Mouse (Mus musculus): ENCODE data around the gene Gm11084. TPM values are rescaled to one million over a fixed set of nuclear protein-coding genes. Genes with fewer than 3 reads are reported as not detected.
A peak's percentile ranks its signal among the peaks of the same experiment; 100 is the strongest.

Gm11084 gene
- polyA plus RNA-seq, 1 experiment = not detected

- TF ChIP-seq CTCF (IDR thresholded peaks at IDR 0.05; ENCODE audit: borderline replicate concordance, insufficient read depth, low read length) (no peak), POLR2A (IDR thresholded peaks at IDR 0.05; ENCODE audit: low read depth, low read length) (no peak)
- Histone ChIP-seq H3K4me3 (ENCODE audit: insufficient read depth, low read length) (no peak overlapping the region), H3K4me1 (ENCODE audit: control insufficient read depth, insufficient read depth, low read length) (peaks cover 10% of the 10 kb centered on the region), H3K27ac (ENCODE audit: insufficient read depth, low read length) (no peak overlapping the region)
These were observed 21.0 kb upstream of the Gm11084 start for GRCm38 (mm10) chr2:73007472-73007871.

- Histone ChIP-seq H3K4me3 (ENCODE audit: insufficient read depth, low read length) (no peak overlapping the region), H3K4me1 (ENCODE audit: control insufficient read depth, insufficient read depth, low read length) (peaks cover 11% of the 10 kb centered on the region), H3K27ac (ENCODE audit: insufficient read depth, low read length) (peak overlapping the region; percentile 98)
- TF ChIP-seq CTCF (IDR thresholded peaks at IDR 0.05; ENCODE audit: borderline replicate concordance, insufficient read depth, low read length) = no peak
- no peak for TF ChIP-seq POLR2A (IDR thresholded peaks at IDR 0.05; ENCODE audit: low read depth, low read length)
These were observed 19.3 kb upstream of the Gm11084 start for GRCm38 (mm10) chr2:73005611-73006515.

GRCm38 (mm10) chr2:73003751-73004717 is 17.5 kb upstream of the Gm11084 start:
- Histone ChIP-seq H3K4me3 (ENCODE audit: insufficient read depth, low read length) (no peak overlapping the region), H3K27ac (ENCODE audit: insufficient read depth, low read length) (peak overlapping the region; percentile 98), H3K4me1 (ENCODE audit: control insufficient read depth, insufficient read depth, low read length) (peaks cover 11% of the 10 kb centered on the region)
- TF ChIP-seq CTCF (IDR thresholded peaks at IDR 0.05; ENCODE audit: borderline replicate concordance, insufficient read depth, low read length) (no peak), POLR2A (IDR thresholded peaks at IDR 0.05; ENCODE audit: low read depth, low read length) (peak; percentile 46)

- peak overlapping the region; percentile 98 for H3K27ac ChIP-seq (ENCODE audit: insufficient read depth, low read length)
- TF ChIP-seq CTCF (IDR thresholded peaks at IDR 0.05; ENCODE audit: borderline replicate concordance, insufficient read depth, low read length) (no peak), POLR2A (IDR thresholded peaks at IDR 0.05; ENCODE audit: low read depth, low read length) (peak; percentile 25; the same call in 1 of the 2 replicates)
- peaks cover 11% of the 10 kb centered on the region for H3K4me1 ChIP-seq (ENCODE audit: control insufficient read depth, insufficient read depth, low read length)
- H3K4me3 ChIP-seq (ENCODE audit: insufficient read depth, low read length) = no peak overlapping the region
These were observed 16.5 kb upstream of the Gm11084 start for GRCm38 (mm10) chr2:73003049-73003448.

- peaks cover 11% of the 10 kb centered on the region for H3K4me1 ChIP-seq (ENCODE audit: control insufficient read depth, insufficient read depth, low read length)
- H3K27ac ChIP-seq (ENCODE audit: insufficient read depth, low read length) = no peak overlapping the region
- no peak overlapping the region for H3K4me3 ChIP-seq (ENCODE audit: insufficient read depth, low read length)
- no peak for TF ChIP-seq POLR2A (IDR thresholded peaks at IDR 0.05; ENCODE audit: low read depth, low read length)
- TF ChIP-seq CTCF (IDR thresholded peaks at IDR 0.05; ENCODE audit: borderline replicate concordance, insufficient read depth, low read length) = no peak
These were observed 15.9 kb upstream of the Gm11084 start for GRCm38 (mm10) chr2:73002451-73002850.

- TF ChIP-seq POLR2A (IDR thresholded peaks at IDR 0.05; ENCODE audit: low read depth, low read length) (no peak), CTCF (IDR thresholded peaks at IDR 0.05; ENCODE audit: borderline replicate concordance, insufficient read depth, low read length) (no peak)
- Histone ChIP-seq H3K4me3 (ENCODE audit: insufficient read depth, low read length) (no peak overlapping the region), H3K4me1 (ENCODE audit: control insufficient read depth, insufficient read depth, low read length) (peaks cover 12% of the 10 kb centered on the region), H3K27ac (ENCODE audit: insufficient read depth, low read length) (no peak overlapping the region)
These were observed 15.5 kb upstream of the Gm11084 start for GRCm38 (mm10) chr2:73001994-73002393.

- Histone ChIP-seq H3K4me3 (ENCODE audit: insufficient read depth, low read length) (no peak overlapping the region), H3K27ac (ENCODE audit: insufficient read depth, low read length) (no peak overlapping the region), H3K4me1 (ENCODE audit: control insufficient read depth, insufficient read depth, low read length) (peaks cover 12% of the 10 kb centered on the region)
- TF ChIP-seq POLR2A (IDR thresholded peaks at IDR 0.05; ENCODE audit: low read depth, low read length) = no peak
- no peak for TF ChIP-seq CTCF (IDR thresholded peaks at IDR 0.05; ENCODE audit: borderline replicate concordance, insufficient read depth, low read length)
These were observed 13.7 kb upstream of the Gm11084 start for GRCm38 (mm10) chr2:73000194-73000593.

- H3K4me3 ChIP-seq (ENCODE audit: insufficient read depth, low read length) = no peak overlapping the region
- TF ChIP-seq CTCF (IDR thresholded peaks at IDR 0.05; ENCODE audit: borderline replicate concordance, insufficient read depth, low read length) (no peak), POLR2A (IDR thresholded peaks at IDR 0.05; ENCODE audit: low read depth, low read length) (no peak)
- H3K4me1 ChIP-seq (ENCODE audit: control insufficient read depth, insufficient read depth, low read length) = peaks cover 6% of the 10 kb centered on the region
- H3K27ac ChIP-seq (ENCODE audit: insufficient read depth, low read length) = peak overlapping the region; percentile 97; the same call in 1 of the 2 replicates
These were observed 11.1 kb upstream of the Gm11084 start for GRCm38 (mm10) chr2:72997586-72997985.

- Histone ChIP-seq H3K4me3 (ENCODE audit: insufficient read depth, low read length) (no peak overlapping the region), H3K27ac (ENCODE audit: insufficient read depth, low read length) (peak overlapping the region; percentile 97), H3K4me1 (ENCODE audit: control insufficient read depth, insufficient read depth, low read length) (peaks cover 4% of the 10 kb centered on the region)
- TF ChIP-seq CTCF (IDR thresholded peaks at IDR 0.05; ENCODE audit: borderline replicate concordance, insufficient read depth, low read length) (no peak), POLR2A (IDR thresholded peaks at IDR 0.05; ENCODE audit: low read depth, low read length) (0 out of 2 replicates have a peak, but pooled peaks have one; percentile 19)
These were observed 10.4 kb upstream of the Gm11084 start for GRCm38 (mm10) chr2:72996808-72997378.

Data from embryonic fibroblast, embryonic 13.5 days (primary cell).